In genomic region chr10:121904137-121904536, GRCm38 (mm10) we compare ENCODE assay signal across 9 mouse cellular contexts.
DNase-seq lines count a peak whose midpoint lies in the region; ATAC-seq lines count a peak whose summit lies in the region.
"Had no signal": no experiment of that assay in that cellular context is flagged by ENCODE, and none has a peak within 500 bp of the region (broad histone marks: within the 10 kb centered on the region; RNA-seq: fewer than 3 reads in every experiment).

No protein-coding gene starts in this region.

- H3K27me3 ChIP-seq in limb, embryonic 13.5 days = no peaks in the 10 kb centered on the region
- H3K27me3 ChIP-seq in limb, embryonic 10.5 days (ENCODE audit: low read depth, poor library complexity, severe bottlenecking) = no peaks in the 10 kb centered on the region
- no peaks in the 10 kb centered on the region for H3K27me3 ChIP-seq in midbrain, embryonic 16.5 days (ENCODE audit: control insufficient read depth, insufficient read depth, low read depth, low read length)

- 35% methylated on average over 1 of the region's 1 CpGs for WGBS in limb, embryonic 13.5 days
- 59% methylated on average over 1 of the region's 1 CpGs for WGBS in limb, embryonic 10.5 days
- 63% methylated on average over 1 of the region's 1 CpGs for WGBS in midbrain, embryonic 16.5 days

- no peak overlapping the region for H3K4me2 ChIP-seq in limb, embryonic 13.5 days (replicated peaks)
- H3K4me2 ChIP-seq in midbrain, embryonic 16.5 days (ENCODE audit: low read length) = no peak overlapping the region

- no peak for DNase-seq in limb, embryonic 10.5 days (ENCODE audit: low spot score)
- peak; percentile 50 for DNase-seq in adipocyte (ENCODE audit: low spot score)
- DNase-seq in heart, postnatal 4 days = peak; percentile 37
- peak; percentile 38 for DNase-seq in lung, postnatal 36 days
- no peak for DNase-seq in left cerebral cortex, adult 11 months (ENCODE audit: low spot score)
- no peak for DNase-seq in frontal cortex, postnatal 25 days (ENCODE audit: low spot score in 2 of 2)

- no peak overlapping the region for H3K9ac ChIP-seq in limb, embryonic 13.5 days
- H3K9ac ChIP-seq in midbrain, embryonic 16.5 days (ENCODE audit: low read depth, low read length) = no peak overlapping the region

- H3K4me1 ChIP-seq in limb, embryonic 13.5 days = no peaks in the 10 kb centered on the region
- no peaks in the 10 kb centered on the region for H3K4me1 ChIP-seq in limb, embryonic 10.5 days
- no peaks in the 10 kb centered on the region for H3K4me1 ChIP-seq in midbrain, embryonic 16.5 days (ENCODE audit: control insufficient read depth, insufficient read depth, low read length)

- no peak overlapping the region for H3K4me3 ChIP-seq in limb, embryonic 13.5 days
- H3K4me3 ChIP-seq in limb, embryonic 10.5 days = no peak overlapping the region
- no peak overlapping the region for H3K4me3 ChIP-seq in midbrain, embryonic 16.5 days (ENCODE audit: low read depth, low read length)

- no peaks in the 10 kb centered on the region for H3K36me3 ChIP-seq in limb, embryonic 13.5 days
- H3K36me3 ChIP-seq in limb, embryonic 10.5 days = no peaks in the 10 kb centered on the region
- no peaks in the 10 kb centered on the region for H3K36me3 ChIP-seq in midbrain, embryonic 16.5 days (ENCODE audit: control insufficient read depth, insufficient read depth, low read length)
- H3K36me3 ChIP-seq: G1E had no signal

- H3K9me3 ChIP-seq in limb, embryonic 13.5 days = no peaks in the 10 kb centered on the region
- H3K9me3 ChIP-seq in limb, embryonic 10.5 days (replicated peaks) = no peaks in the 10 kb centered on the region
- no peaks in the 10 kb centered on the region for H3K9me3 ChIP-seq in midbrain, embryonic 16.5 days (replicated peaks; ENCODE audit: control insufficient read depth, low read length, poor library complexity, severe bottlenecking)

- ATAC-seq in limb, embryonic 13.5 days (ENCODE audit: low FRiP score, low read depth) = no peak
- ATAC-seq in midbrain, embryonic 16.5 days = no peak

- 0 out of 2 replicates have a peak overlapping the region, but pooled peaks have one; percentile 11 for H3K27ac ChIP-seq in limb, embryonic 13.5 days
- H3K27ac ChIP-seq in limb, embryonic 10.5 days = no peak overlapping the region
- no peak overlapping the region for H3K27ac ChIP-seq in midbrain, embryonic 16.5 days (ENCODE audit: low read length)

Comparison
In these comparisons a context has a peak if more than half of its experiments do, and no peak if none do; other contexts are left out.
1. DNase-seq: peak in adipocyte (single experiment), heart, postnatal 4 days (single experiment) and lung, postnatal 36 days (single experiment); none in limb, embryonic 10.5 days (single experiment), left cerebral cortex, adult 11 months (single experiment) and frontal cortex, postnatal 25 days (0 of 2).